Mouse (Mus musculus) retina, postnatal 7 days (tissue): ENCODE results near the gene Olfr1415.
"Not testable (repeated sequence)": the region's sequence is repeated elsewhere in the genome, so short reads cannot be mapped to it uniquely, and the experiment has no call there.

ENCODE experiments used
- DNase-seq: peaks from one replicate; pipeline ENCODE4 v3.0.0-alpha.2; 2012; ENCODE audit warnings: low read depth, low spot score

Olfr1415 gene

DNA sequence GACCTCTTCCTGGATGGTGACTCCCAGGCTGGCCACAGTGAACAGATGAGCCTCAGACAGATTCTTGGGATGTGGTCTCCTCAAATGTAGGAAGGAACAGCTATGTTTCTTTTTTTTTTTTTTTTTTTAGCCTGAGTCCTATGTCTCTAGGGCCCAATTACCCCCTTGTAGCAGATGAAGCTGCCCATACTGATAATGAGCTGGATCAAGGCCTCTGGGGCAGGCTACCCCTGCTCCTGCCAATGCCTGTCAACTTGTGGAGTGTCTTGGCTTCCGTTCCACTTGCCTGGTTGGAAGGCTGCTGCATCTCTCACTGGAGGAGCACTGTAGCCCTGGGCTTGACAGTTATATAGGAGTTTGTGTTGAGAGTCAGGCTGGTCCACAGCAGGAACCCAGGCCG, at the start of gene Olfr1415:
TSS of gene Olfr1415 (minus strand) at position 101 of the 400 bp plus-strand sequence.
- no peak for DNase-seq

DNA sequence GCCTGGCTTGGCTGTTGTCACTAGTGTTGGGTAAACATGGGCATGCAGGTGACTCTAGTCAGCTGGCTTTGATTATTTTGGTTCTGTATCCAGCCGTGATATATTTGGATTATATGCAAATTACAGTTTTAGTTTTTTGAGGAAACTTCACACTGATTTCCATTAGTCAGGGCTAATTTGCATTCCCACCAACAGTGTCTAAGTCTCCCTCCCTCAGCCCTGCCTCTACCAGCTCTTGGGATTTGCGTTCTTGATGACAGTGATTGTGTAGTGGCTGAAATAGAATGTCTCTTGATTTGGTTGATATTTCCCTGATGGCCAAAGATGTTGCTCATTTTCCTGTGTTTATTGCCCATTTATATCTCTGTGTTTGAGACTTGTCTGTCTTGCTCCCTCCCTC, 43.2 kb upstream of the Olfr1415 start:
- no peak for DNase-seq

DNA sequence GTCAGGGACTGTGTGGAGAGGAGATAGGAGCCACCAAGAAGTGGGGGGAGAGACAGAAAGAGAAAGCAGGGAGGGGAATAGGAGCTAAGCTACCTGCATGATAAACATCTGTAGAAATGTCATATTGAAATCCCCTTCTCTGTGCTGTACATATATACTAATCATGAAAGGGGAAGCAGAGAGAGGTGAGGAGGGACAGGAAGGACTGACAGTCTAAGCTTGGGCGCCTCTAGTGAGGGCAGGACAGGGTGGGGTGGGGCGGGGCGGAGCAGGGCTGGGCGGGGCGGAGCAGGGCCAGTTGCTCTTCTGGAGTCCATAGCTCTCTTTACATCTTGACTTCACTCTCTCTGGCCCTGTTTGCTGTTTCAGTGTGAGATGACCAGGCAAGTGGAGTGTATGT, 41.1 kb upstream of the Olfr1415 start:
- DNase-seq = no peak

DNA sequence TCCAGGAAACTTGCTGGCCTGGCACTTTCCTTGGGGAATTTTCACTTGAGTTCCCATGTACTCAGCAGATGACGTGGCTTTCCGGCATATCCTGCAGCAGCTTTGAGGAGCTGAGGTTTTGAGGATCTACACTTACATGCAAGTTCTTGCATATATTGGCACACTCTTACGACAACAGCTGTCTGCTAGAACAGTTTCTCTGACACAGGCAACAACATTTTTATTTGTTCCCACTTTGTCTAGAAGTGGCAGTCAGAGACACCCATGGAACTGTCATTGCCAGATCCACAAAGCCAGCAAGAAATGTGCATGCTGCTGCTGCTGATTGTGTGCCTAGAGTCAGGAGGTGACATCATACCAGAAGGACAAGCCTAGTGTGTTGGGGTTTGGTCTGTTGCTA, 27.9 kb upstream of the Olfr1415 start:
- no peak for DNase-seq

DNA sequence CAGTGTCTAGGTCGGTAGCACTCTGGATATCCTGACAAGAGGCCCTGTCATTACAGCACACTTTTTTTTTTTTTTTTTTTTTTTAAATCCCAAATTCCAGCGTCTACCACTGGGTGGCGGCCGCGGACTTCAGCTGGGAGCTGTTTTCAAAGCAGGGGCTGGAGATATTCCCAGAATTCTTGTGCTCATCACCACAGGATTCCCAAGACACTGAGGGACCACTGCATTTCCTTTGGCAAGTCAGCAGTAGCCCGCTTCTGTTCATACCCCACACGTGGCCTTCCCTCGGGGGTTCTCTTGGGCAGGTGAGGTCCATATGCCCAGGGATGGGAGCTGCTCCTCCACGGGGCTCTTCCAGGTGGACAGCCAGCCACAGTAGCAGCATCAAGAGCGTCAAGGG, 25.5 kb upstream of the Olfr1415 start:
- peak; percentile 54 for DNase-seq

DNA sequence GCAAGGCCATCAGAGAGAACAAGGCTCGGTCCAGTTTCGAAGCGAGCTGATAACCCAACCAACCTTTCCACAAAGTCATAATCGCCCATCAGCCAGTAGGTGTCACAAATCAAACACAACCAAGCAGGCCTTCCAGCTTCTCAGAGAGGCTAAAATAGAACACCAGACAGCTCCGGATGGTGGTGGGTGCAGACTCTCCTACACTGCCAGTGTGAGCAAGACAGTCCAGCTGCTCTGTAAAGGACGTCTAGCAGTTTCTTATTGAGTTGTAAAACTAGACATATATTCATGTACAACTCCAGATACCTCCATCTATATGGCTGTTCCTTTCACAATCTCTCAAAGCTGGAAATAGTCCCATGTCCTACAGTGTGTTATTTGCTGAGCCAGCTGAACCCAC, 23.1 kb upstream of the Olfr1415 start:
- DNase-seq = no peak

DNA sequence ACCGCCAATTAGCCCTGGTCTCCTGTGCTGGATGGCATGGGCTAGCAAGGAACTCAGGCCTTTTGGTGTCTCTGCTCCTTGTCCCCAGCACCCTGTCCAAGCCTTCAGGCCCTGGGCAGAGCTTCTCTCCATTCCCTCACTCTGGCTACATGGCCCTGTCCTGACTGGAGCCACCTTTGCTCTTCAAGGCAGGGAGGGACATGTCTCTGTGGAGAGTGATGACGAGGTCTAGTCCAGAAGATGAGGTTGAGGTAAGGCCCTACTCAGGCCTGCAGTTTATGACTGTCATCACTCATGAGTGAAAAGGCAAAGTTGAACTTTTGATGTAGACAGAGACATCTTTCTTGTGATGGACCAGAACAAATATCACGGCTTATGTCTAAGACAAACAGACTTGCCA, 22.7 kb upstream of the Olfr1415 start, which contains the start of gene Olfr1414:
TSS of gene Olfr1414 (minus strand) at position 101 of the 400 bp plus-strand sequence.
- DNase-seq = no peak

DNA sequence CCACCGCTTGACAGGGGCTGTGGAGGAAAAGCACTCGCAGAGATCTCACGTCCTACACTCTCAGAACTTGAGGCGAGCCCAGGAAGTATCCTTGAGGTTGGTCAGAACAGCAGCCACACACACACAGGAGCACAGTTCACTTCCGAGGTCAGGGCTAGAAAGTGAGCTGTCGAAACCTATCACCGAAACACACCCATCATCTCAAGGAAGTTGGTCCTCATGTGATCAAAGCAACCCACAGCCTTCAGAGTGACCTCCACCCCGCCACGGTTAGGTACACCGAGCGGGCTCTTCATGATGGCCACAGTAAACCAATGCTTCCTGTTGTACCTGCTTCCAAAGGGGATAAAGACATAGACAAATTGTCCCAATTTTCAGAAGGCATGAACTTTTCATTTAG, 19.5 kb upstream of the Olfr1415 start:
- no peak for DNase-seq

DNA sequence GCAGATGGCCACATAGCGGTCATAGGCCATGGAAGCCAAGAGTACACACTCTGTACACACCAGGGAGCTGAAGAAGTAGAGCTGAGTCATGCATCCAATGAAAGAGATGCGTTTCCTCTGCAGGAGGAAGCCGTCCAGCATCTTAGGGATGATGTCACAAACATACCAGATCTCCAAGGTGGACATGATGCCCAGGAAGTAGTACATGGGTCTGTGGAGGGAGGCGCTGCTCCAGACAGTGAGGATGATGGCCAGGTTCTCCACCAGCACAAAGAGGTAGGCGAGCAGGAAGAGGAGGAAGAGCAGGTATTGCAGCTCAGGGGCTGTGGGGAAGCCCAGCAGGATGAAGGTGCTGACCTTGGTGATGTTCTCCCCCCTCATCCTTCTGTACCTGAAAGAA, 15.7 kb upstream of the Olfr1415 start:
- not testable (repeated sequence) for DNase-seq

DNA sequence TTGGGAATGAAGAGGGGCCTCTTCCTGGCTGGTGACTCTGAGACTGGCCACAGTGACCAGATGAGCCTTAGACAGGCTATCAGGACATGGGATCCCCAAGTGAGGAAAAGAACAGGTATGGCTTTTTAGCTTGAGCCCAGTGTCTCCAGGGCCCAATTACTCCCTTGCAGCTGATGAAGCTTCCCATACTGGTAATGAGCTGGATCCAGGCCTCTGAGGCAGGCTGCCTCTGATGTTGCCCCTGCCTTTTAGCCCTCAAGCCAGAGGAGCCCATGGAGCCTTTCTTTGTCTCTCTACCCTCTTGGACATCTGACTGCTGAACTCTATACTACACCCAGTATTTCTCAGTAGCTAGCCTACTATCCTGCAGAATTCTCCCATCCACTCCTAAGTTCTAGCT, 10.9 kb downstream of the Olfr1415 start, which contains the start of gene Olfr1416:
TSS of gene Olfr1416 (minus strand) at position 101 of the 400 bp plus-strand sequence.
- no peak for DNase-seq

DNA sequence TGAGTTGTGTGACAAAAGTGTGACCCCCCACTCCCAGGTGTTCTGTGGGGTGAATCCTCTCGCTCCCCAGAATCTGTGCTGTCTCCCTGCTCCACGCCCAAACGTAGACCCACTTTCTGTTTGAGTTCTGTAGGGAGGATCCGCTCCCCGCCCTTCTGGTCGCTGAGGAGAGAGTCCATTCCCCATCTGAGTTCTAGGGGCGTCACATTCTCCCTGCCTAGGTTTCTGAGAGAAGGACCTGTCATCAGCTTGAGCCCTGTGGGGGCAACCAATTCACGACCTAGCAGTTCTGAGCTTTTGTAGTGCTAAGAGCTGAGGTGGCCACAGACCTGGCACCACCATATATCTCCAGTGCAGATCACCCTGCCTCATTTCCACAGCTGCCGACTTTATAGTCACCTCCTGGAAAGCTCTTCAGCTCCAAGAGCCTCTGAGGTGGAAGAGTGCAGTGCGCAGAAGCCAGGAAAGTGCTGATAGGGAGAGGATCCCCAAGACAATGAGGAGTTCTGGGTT, 21.8 kb downstream of the Olfr1415 start:
- DNase-seq = no peak

DNA sequence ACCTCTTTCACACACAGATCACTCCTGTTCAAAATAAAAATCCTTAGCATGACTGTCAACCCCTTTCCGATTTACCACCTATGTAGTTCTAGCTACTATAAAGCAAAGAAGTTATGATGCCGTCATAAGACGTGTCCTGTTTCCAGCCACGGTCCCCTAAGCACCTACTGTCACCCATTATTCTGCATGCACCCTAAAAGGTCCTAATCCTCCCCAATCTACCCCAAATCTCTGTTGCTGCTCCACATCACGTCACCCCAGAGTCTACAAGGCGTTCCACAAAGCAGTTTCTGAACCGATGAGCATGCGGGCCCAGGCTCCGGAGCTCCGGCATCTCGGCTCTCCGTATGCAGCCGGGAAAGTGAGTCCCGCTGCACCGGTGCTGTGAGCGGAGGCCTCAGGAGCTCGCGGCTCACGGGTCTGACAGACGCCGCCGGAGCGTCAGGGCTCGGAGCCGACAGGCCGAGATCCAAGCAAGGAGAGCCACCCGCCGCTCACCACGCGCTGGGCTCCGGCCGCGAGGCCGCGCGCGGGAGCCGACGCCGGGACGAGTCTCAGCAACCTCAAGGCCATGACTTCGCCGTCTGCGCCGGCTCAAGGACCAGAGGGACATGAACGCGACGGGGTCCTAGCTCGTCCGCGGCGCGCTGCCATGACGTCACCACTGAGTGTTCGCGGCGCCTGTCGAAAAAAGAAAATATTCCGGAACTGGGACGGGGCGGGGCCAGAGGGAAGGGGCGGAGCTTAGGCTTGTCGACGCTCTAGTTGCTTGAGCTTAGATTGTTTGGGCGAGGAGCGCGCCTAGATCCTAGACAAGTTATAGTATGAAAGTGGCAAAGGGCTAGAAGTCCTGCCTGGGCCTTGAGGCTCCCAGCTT, 22.5 kb downstream of the Olfr1415 start, which contains the start of gene Ndufa10:
TSS of gene Ndufa10 (minus strand) at position 696 of the 877 bp plus-strand sequence.
- DNase-seq = peak; percentile 94

DNA sequence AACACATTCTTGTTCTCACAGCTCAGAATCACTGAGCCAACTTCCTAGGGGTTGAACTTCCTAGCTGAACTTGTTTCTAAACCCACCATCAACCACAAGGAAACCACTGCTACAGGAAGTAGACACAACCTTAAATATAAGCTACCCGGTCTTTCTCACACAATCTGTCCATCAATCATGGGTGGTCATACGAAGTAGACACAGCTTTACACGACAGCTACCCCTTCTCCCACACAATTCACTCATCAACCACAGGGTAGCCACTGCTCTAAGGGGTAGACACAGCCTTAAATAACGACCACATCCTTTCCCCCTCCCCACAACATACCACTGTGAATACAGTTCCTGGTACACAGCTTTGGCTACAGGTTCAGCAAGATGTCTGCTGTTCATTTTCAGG, 27.0 kb downstream of the Olfr1415 start:
- no peak for DNase-seq

DNA sequence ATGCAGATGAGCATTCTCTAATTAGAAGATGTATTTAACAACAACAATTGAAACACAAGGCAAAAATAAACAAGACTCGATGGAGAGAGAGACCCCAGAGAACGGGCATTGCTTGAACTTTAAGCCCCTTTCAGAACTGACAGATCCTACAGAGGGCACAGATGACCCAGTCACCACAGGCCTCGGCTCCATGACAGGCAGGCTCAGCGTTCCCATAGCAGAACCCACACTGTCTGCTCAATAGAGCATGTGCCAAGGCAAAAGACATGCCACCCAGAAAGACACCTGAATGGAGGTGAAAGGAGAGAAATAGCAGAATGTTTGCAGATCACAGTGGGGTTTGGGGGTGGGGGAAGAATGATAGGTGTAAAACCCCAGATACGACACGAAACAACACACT, 37.5 kb downstream of the Olfr1415 start:
- DNase-seq = no peak

DNA sequence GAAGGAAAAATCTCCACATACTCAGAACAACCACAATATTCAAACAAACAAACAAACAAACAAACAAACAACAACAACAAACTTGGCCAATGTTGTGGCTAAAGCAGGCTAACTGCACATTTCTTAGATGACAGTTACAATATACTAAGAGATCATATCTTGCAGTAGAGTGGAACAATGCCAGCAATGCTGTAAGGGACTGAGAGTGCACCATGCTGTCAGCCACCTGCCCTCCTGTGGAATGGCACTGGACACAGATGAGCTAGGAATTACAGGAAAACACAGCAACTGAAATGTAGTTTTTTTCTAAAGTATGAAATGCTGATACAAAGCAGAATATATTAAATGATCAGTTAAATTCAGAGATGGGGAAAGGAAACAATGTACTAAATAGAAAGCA, 38.1 kb downstream of the Olfr1415 start:
- DNase-seq = no peak

DNA sequence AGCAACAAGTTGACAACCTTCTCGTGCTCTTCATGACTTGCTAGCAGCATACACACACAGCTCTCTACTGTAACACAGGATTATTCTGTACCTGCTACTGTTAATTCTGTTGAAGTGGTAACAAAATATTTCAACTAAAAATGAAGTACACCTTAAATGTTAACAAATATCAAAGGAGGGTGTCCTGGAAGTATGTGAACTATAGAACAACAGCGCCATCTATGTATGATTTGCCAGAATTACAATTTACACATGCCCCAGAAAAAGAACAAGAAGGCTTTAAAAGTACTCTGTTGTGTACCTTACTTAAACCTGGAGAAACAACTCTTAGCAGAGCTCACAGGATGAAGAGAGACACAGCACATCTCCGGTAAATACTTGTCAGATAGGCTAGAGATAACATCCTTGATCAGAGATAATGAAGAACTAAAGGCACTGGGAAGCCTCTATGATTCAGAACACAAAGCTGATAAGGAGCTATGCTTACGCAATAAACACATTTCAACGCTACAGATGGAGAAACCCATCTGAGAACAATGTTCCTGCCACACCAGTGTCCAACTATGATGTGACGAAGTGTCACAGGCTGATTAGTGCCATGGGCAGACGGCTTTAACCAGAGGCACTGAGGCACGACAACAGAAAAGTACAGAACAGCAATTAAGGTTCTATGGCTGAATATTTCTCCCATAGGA, 42.0 kb downstream of the Olfr1415 start:
- no peak for DNase-seq

DNA sequence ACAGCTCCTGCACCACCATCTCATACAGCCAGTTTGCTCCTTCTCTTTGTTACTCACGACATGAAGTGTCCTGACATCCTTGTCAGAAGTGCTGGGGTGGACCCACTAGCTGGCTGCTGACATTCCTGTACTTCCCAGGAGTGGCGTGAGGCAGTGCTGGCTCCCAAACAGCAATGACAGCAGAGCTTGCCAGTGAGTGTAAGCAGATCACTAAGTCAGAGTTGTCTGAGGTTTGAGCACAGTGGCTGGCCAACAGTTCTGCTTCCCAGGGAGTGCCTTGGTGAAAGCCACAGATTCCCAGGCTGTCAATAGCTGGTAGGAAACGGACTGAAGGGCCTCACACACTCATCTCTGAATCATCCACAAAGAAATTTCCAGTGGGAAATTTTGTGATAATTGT, 47.6 kb downstream of the Olfr1415 start:
- no peak for DNase-seq

DNA sequence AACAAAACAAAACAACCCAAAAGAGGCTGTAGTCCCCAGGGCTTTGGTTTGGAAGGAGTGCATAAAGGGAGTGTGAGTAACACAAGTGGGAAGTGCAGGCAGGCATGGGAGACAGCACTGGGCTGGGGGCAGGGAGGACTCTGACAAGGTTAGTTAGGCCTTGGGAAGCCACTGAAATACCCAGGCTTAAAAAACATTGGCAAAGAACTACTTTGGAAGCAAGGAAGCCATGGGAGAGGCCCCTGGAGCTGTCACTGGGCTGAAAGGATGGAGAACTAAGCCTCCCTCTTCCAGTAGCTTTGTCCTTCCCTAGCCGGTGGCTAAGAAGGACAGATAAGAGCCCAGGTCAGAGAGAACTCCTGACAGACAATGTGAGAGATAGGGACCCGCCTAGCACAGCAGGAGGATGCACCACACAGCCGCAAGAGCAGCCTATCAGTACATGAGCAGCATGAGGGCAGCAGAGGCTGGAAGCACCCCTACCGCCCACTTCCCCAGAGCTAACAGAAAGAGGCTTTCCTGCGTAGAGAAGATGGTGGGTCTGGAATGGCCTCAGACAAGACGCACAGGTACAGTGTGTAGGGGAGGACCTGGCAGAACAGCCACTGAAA, 54.3 kb downstream of the Olfr1415 start:
- DNase-seq = no peak

DNA sequence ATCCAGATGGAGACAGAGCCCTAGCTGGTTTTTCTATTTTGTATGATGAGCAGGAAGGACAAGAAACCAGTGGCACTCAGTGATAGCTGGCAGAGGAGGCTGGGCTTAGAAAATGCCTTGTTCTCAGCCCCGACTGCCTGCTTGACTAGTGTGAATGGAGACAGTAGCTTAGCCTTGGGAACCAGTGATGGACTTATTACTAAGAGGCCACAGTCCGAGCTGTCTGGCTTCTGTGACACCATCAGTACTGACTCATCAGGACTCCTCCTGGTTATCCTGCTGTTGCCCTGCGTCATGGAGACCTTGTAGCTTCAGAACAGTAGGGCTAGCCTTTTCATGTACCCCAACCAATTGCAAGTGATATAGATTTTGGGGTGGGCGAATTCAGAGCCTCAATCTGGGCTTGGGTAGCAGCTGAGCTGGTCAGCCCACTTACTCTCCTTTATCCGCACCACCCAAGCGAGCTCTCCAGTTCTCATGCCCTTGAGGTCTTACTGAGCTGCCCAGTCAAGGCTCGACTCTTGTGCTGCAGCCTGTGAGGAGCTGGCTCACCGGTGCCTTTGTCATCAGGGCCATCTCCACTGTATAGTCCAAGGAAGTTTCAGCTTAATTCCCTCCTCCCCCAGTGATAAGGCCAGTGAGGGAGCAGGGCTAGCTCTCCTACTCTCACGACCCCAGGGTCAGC, 55.7 kb downstream of the Olfr1415 start:
- no peak for DNase-seq
